Mouse (Mus musculus): ENCODE measurements at regions not wholly inside any gene's neighbourhood (a gene's known extent, or its start where the extent isn't known, plus 50 kb on each side); places are given as distances from the start of the nearest gene placed in this dataset.
"Not testable (repeated sequence)": the region's sequence is repeated elsewhere in the genome, so short reads cannot be mapped to it uniquely, and the experiment has no call there.

GRCm38 (mm10) chr3:31708367-31708766 is 193.9 kb upstream of the Kcnmb2 start:
- H3K9ac ChIP-seq (ENCODE audit: insufficient read depth, low read depth, low read length, poor library complexity, severe bottlenecking); H3K4me1 ChIP-seq (ENCODE audit: control insufficient read depth in 2 of 2, insufficient read depth in 2 of 2, low read length in 2 of 2, poor library complexity in 1 of 2); DNase-seq (ENCODE audit: low read depth, low spot score); H3K9me3 ChIP-seq (ENCODE audit: control insufficient read depth, insufficient read depth, low read depth, low read length); H3K27ac ChIP-seq (ENCODE audit: insufficient read depth, low read depth, low read length, poor library complexity, severe bottlenecking); H3K36me3 ChIP-seq (ENCODE audit: control insufficient read depth, insufficient read depth, low read length, poor library complexity, severe bottlenecking); in situ Hi-C loops (cut with MboI; ENCODE audit: low sequenced_read_pairs in 2 of 2, unreplicated experiment in 2 of 2); H3K4me3 ChIP-seq (ENCODE audit: insufficient read depth in 1 of 2, low read depth in 1 of 2, low read length in 2 of 2, poor library complexity in 1 of 2, severe bottlenecking in 1 of 2): not testable (repeated sequence)

GRCm38 (mm10) chr3:31741289-31741688 is 161.0 kb upstream of the Kcnmb2 start:
- H3K27ac ChIP-seq (ENCODE audit: insufficient read depth, low read depth, low read length, poor library complexity, severe bottlenecking): no peak overlapping the region
- H3K4me3 ChIP-seq (ENCODE audit: insufficient read depth in 1 of 2, low read depth in 1 of 2, low read length in 2 of 2, poor library complexity in 1 of 2, severe bottlenecking in 1 of 2): no peak overlapping the region
- no peaks in the 10 kb centered on the region for H3K4me1 ChIP-seq (ENCODE audit: control insufficient read depth in 2 of 2, insufficient read depth in 2 of 2, low read length in 2 of 2, poor library complexity in 1 of 2)
- H3K9me3 ChIP-seq (ENCODE audit: control insufficient read depth, insufficient read depth, low read depth, low read length): no peaks in the 10 kb centered on the region
- TF ChIP-seq ZNF384 (IDR thresholded peaks at IDR 0.05; ENCODE audit: low read depth, low read length) (no peak), MAFK (IDR thresholded peaks at IDR 0.05; ENCODE audit: insufficient read depth, low read depth, low read length) (no peak), HCFC1 (IDR thresholded peaks at IDR 0.05; ENCODE audit: borderline replicate concordance, insufficient read depth, low read length) (no peak), ZC3H11A (IDR thresholded peaks at IDR 0.05; ENCODE audit: borderline replicate concordance, low read depth, low read length) (no peak), CHD2 (IDR thresholded peaks at IDR 0.05; ENCODE audit: low read depth, low read length) (no peak)
- no peak for DNase-seq (ENCODE audit: low read depth, low spot score)
- H3K9ac ChIP-seq (ENCODE audit: insufficient read depth, low read depth, low read length, poor library complexity, severe bottlenecking): no peak overlapping the region
- H3K36me3 ChIP-seq (ENCODE audit: control insufficient read depth, insufficient read depth, low read length, poor library complexity, severe bottlenecking): no peaks in the 10 kb centered on the region
- in situ Hi-C loops (cut with MboI; ENCODE audit: low sequenced_read_pairs in 2 of 2, unreplicated experiment in 2 of 2): no loop called here

- H3K36me3 ChIP-seq (ENCODE audit: control insufficient read depth, insufficient read depth, low read length, poor library complexity, severe bottlenecking): no peaks in the 10 kb centered on the region
Observed at GRCm38 (mm10) chr3:31755881-31756280, 146.4 kb upstream of the Kcnmb2 start.

GRCm38 (mm10) chr3:31769193-31769592 is 133.1 kb upstream of the Kcnmb2 start:
- Histone ChIP-seq H3K9me3 (ENCODE audit: control insufficient read depth, insufficient read depth, low read depth, low read length) (no peaks in the 10 kb centered on the region), H3K4me3 (ENCODE audit: insufficient read depth in 1 of 2, low read depth in 1 of 2, low read length in 2 of 2, poor library complexity in 1 of 2, severe bottlenecking in 1 of 2) (no peak overlapping the region), H3K36me3 (ENCODE audit: control insufficient read depth, insufficient read depth, low read length, poor library complexity, severe bottlenecking) (no peaks in the 10 kb centered on the region), H3K4me1 (ENCODE audit: control insufficient read depth in 2 of 2, insufficient read depth in 2 of 2, low read length in 2 of 2, poor library complexity in 1 of 2) (no peaks in the 10 kb centered on the region), H3K27ac (ENCODE audit: insufficient read depth, low read depth, low read length, poor library complexity, severe bottlenecking) (no peak overlapping the region), H3K9ac (ENCODE audit: insufficient read depth, low read depth, low read length, poor library complexity, severe bottlenecking) (no peak overlapping the region)
- in situ Hi-C loops (cut with MboI; ENCODE audit: low sequenced_read_pairs in 2 of 2, unreplicated experiment in 2 of 2): no loop called here
- DNase-seq (ENCODE audit: low read depth, low spot score): peak; percentile 40
- TF ChIP-seq ZNF384 (IDR thresholded peaks at IDR 0.05; ENCODE audit: low read depth, low read length) (no peak), MAFK (IDR thresholded peaks at IDR 0.05; ENCODE audit: insufficient read depth, low read depth, low read length) (no peak), CHD2 (IDR thresholded peaks at IDR 0.05; ENCODE audit: low read depth, low read length) (no peak), HCFC1 (IDR thresholded peaks at IDR 0.05; ENCODE audit: borderline replicate concordance, insufficient read depth, low read length) (no peak), ZC3H11A (IDR thresholded peaks at IDR 0.05; ENCODE audit: borderline replicate concordance, low read depth, low read length) (no peak)

More at GRCm38 (mm10) chr3:31755881-31756280, 146.4 kb upstream of the Kcnmb2 start:
- H3K27ac ChIP-seq (ENCODE audit: insufficient read depth, low read depth, low read length, poor library complexity, severe bottlenecking): no peak overlapping the region
- DNase-seq (ENCODE audit: low read depth, low spot score): no peak
- H3K4me1 ChIP-seq (ENCODE audit: control insufficient read depth in 2 of 2, insufficient read depth in 2 of 2, low read length in 2 of 2, poor library complexity in 1 of 2): no peaks in the 10 kb centered on the region
- in situ Hi-C loops (cut with MboI; ENCODE audit: low sequenced_read_pairs in 2 of 2, unreplicated experiment in 2 of 2): no loop called here
- no peak overlapping the region for H3K4me3 ChIP-seq (ENCODE audit: insufficient read depth in 1 of 2, low read depth in 1 of 2, low read length in 2 of 2, poor library complexity in 1 of 2, severe bottlenecking in 1 of 2)
- no peaks in the 10 kb centered on the region for H3K9me3 ChIP-seq (ENCODE audit: control insufficient read depth, insufficient read depth, low read depth, low read length)
- TF ChIP-seq ZC3H11A (IDR thresholded peaks at IDR 0.05; ENCODE audit: borderline replicate concordance, low read depth, low read length): no peak
- no peak for TF ChIP-seq HCFC1 (IDR thresholded peaks at IDR 0.05; ENCODE audit: borderline replicate concordance, insufficient read depth, low read length)
- TF ChIP-seq CHD2 (IDR thresholded peaks at IDR 0.05; ENCODE audit: low read depth, low read length): no peak
- no peak for TF ChIP-seq MAFK (IDR thresholded peaks at IDR 0.05; ENCODE audit: insufficient read depth, low read depth, low read length)
- TF ChIP-seq ZNF384 (IDR thresholded peaks at IDR 0.05; ENCODE audit: low read depth, low read length): no peak
- no peak overlapping the region for H3K9ac ChIP-seq (ENCODE audit: insufficient read depth, low read depth, low read length, poor library complexity, severe bottlenecking)

GRCm38 (mm10) chr3:31790342-31790970 is 111.9 kb upstream of the Kcnmb2 start:
- H3K36me3 ChIP-seq (ENCODE audit: control insufficient read depth, insufficient read depth, low read length, poor library complexity, severe bottlenecking): no peaks in the 10 kb centered on the region
- no peak overlapping the region for H3K9ac ChIP-seq (ENCODE audit: insufficient read depth, low read depth, low read length, poor library complexity, severe bottlenecking)
- in situ Hi-C loops (cut with MboI; ENCODE audit: low sequenced_read_pairs in 2 of 2, unreplicated experiment in 2 of 2): loop anchor here (10.0 to 25.0 kb wide), 4 partner anchors 394 to 697 kb away; partner anchors contain the start of gene Kcnmb3 (in 1 of the 2)
- no peak overlapping the region for H3K4me3 ChIP-seq (ENCODE audit: insufficient read depth in 1 of 2, low read depth in 1 of 2, low read length in 2 of 2, poor library complexity in 1 of 2, severe bottlenecking in 1 of 2)
- H3K27ac ChIP-seq (ENCODE audit: insufficient read depth, low read depth, low read length, poor library complexity, severe bottlenecking): no peak overlapping the region
- no peaks in the 10 kb centered on the region for H3K9me3 ChIP-seq (ENCODE audit: control insufficient read depth, insufficient read depth, low read depth, low read length)
- peak; percentile 43 for DNase-seq (ENCODE audit: low read depth, low spot score)
- TF ChIP-seq MAFK (IDR thresholded peaks at IDR 0.05; ENCODE audit: insufficient read depth, low read depth, low read length) (no peak), ZC3H11A (IDR thresholded peaks at IDR 0.05; ENCODE audit: borderline replicate concordance, low read depth, low read length) (peak; percentile 55)
- no peaks in the 10 kb centered on the region for H3K4me1 ChIP-seq (ENCODE audit: control insufficient read depth in 2 of 2, insufficient read depth in 2 of 2, low read length in 2 of 2, poor library complexity in 1 of 2)
